Mouse (Mus musculus): ENCODE data around the gene Wdr38. TPM values are rescaled to one million over a fixed set of nuclear protein-coding genes. Genes with fewer than 3 reads are reported as not detected.

Wdr38 gene
- polyA plus RNA-seq, 1 experiment = 0.13 TPM

GRCm38 (mm10) chr2:38964198-38964597, 33.1 kb upstream of the Wdr38 start:
- Histone ChIP-seq H3K27me3 (ENCODE audit: control insufficient read depth, insufficient read depth, low read length) (no peaks in the 10 kb centered on the region), H3K27ac (ENCODE audit: insufficient read depth, low read depth, low read length) (no peak overlapping the region), H3K36me3 (ENCODE audit: control insufficient read depth, insufficient read depth, low read length) (no peaks in the 10 kb centered on the region), H3K4me1 (ENCODE audit: control insufficient read depth, insufficient read depth, insufficient read length, low read length) (no peaks in the 10 kb centered on the region), H3K4me3 (ENCODE audit: low read depth, low read length) (no peak overlapping the region)
- 42% methylated on average over 4 of the region's 4 CpGs for WGBS
- TF ChIP-seq POLR2A (IDR thresholded peaks at IDR 0.05; ENCODE audit: low read depth, low read length) (no peak), CTCF (IDR thresholded peaks at IDR 0.05; ENCODE audit: extremely low read depth, insufficient read length, insufficient replicate concordance, low read depth, low read length) (no peak)

- TF ChIP-seq POLR2A (IDR thresholded peaks at IDR 0.05; ENCODE audit: low read depth, low read length) = no peak
- TF ChIP-seq CTCF (IDR thresholded peaks at IDR 0.05; ENCODE audit: extremely low read depth, insufficient read length, insufficient replicate concordance, low read depth, low read length) = no peak
Measured at GRCm38 (mm10) chr2:38969650-38970049, 27.6 kb upstream of the Wdr38 start.

GRCm38 (mm10) chr2:38970057-38970456, 27.2 kb upstream of the Wdr38 start:
- Histone ChIP-seq H3K27ac (ENCODE audit: insufficient read depth, low read depth, low read length) (no peak overlapping the region), H3K27me3 (ENCODE audit: control insufficient read depth, insufficient read depth, low read length) (no peaks in the 10 kb centered on the region), H3K36me3 (ENCODE audit: control insufficient read depth, insufficient read depth, low read length) (no peaks in the 10 kb centered on the region), H3K4me3 (ENCODE audit: low read depth, low read length) (no peak overlapping the region), H3K4me1 (ENCODE audit: control insufficient read depth, insufficient read depth, insufficient read length, low read length) (peaks cover 3% of the 10 kb centered on the region; the same call in 1 of the 2 replicates)
- WGBS = 27% methylated on average over 5 of the region's 5 CpGs
- TF ChIP-seq CTCF (IDR thresholded peaks at IDR 0.05; ENCODE audit: extremely low read depth, insufficient read length, insufficient replicate concordance, low read depth, low read length) (no peak), POLR2A (IDR thresholded peaks at IDR 0.05; ENCODE audit: low read depth, low read length) (no peak)

More at GRCm38 (mm10) chr2:38969650-38970049, 27.6 kb upstream of the Wdr38 start:
- 61% methylated on average over 2 of the region's 2 CpGs for WGBS
- H3K4me3 ChIP-seq (ENCODE audit: low read depth, low read length) = no peak overlapping the region
- H3K27me3 ChIP-seq (ENCODE audit: control insufficient read depth, insufficient read depth, low read length) = no peaks in the 10 kb centered on the region
- H3K4me1 ChIP-seq (ENCODE audit: control insufficient read depth, insufficient read depth, insufficient read length, low read length) = peaks cover 3% of the 10 kb centered on the region; the same call in 1 of the 2 replicates
- no peaks in the 10 kb centered on the region for H3K36me3 ChIP-seq (ENCODE audit: control insufficient read depth, insufficient read depth, low read length)
- H3K27ac ChIP-seq (ENCODE audit: insufficient read depth, low read depth, low read length) = no peak overlapping the region

GRCm38 (mm10) chr2:38973223-38973622, 24.1 kb upstream of the Wdr38 start:
- Histone ChIP-seq H3K27me3 (ENCODE audit: control insufficient read depth, insufficient read depth, low read length) (no peaks in the 10 kb centered on the region), H3K36me3 (ENCODE audit: control insufficient read depth, insufficient read depth, low read length) (no peaks in the 10 kb centered on the region), H3K4me1 (ENCODE audit: control insufficient read depth, insufficient read depth, insufficient read length, low read length) (peaks cover 7% of the 10 kb centered on the region; the same call in 1 of the 2 replicates), H3K27ac (ENCODE audit: insufficient read depth, low read depth, low read length) (no peak overlapping the region), H3K4me3 (ENCODE audit: low read depth, low read length) (no peak overlapping the region)
- WGBS = 23% methylated on average over 2 of the region's 2 CpGs
- TF ChIP-seq CTCF (IDR thresholded peaks at IDR 0.05; ENCODE audit: extremely low read depth, insufficient read length, insufficient replicate concordance, low read depth, low read length) (no peak), POLR2A (IDR thresholded peaks at IDR 0.05; ENCODE audit: low read depth, low read length) (no peak)

GRCm38 (mm10) chr2:38973701-38974100, 23.6 kb upstream of the Wdr38 start:
- TF ChIP-seq CTCF (IDR thresholded peaks at IDR 0.05; ENCODE audit: extremely low read depth, insufficient read length, insufficient replicate concordance, low read depth, low read length) = no peak
- no peak for TF ChIP-seq POLR2A (IDR thresholded peaks at IDR 0.05; ENCODE audit: low read depth, low read length)
- no peak overlapping the region for H3K27ac ChIP-seq (ENCODE audit: insufficient read depth, low read depth, low read length)
- 45% methylated on average over 7 of the region's 7 CpGs for WGBS
- no peak overlapping the region for H3K4me3 ChIP-seq (ENCODE audit: low read depth, low read length)
- H3K27me3 ChIP-seq (ENCODE audit: control insufficient read depth, insufficient read depth, low read length) = no peaks in the 10 kb centered on the region
- H3K4me1 ChIP-seq (ENCODE audit: control insufficient read depth, insufficient read depth, insufficient read length, low read length) = peaks cover 7% of the 10 kb centered on the region; the same call in 1 of the 2 replicates
- no peaks in the 10 kb centered on the region for H3K36me3 ChIP-seq (ENCODE audit: control insufficient read depth, insufficient read depth, low read length)

GRCm38 (mm10) chr2:38974171-38974570, 23.1 kb upstream of the Wdr38 start:
- H3K4me3 ChIP-seq (ENCODE audit: low read depth, low read length) = no peak overlapping the region
- H3K27me3 ChIP-seq (ENCODE audit: control insufficient read depth, insufficient read depth, low read length) = no peaks in the 10 kb centered on the region
- WGBS = 60% methylated on average over 2 of the region's 2 CpGs
- H3K4me1 ChIP-seq (ENCODE audit: control insufficient read depth, insufficient read depth, insufficient read length, low read length) = peaks cover 7% of the 10 kb centered on the region; the same call in 1 of the 2 replicates
- H3K27ac ChIP-seq (ENCODE audit: insufficient read depth, low read depth, low read length) = no peak overlapping the region
- TF ChIP-seq POLR2A (IDR thresholded peaks at IDR 0.05; ENCODE audit: low read depth, low read length) (no peak), CTCF (IDR thresholded peaks at IDR 0.05; ENCODE audit: extremely low read depth, insufficient read length, insufficient replicate concordance, low read depth, low read length) (no peak)
- no peaks in the 10 kb centered on the region for H3K36me3 ChIP-seq (ENCODE audit: control insufficient read depth, insufficient read depth, low read length)

GRCm38 (mm10) chr2:38975181-38975580, 22.1 kb upstream of the Wdr38 start:
- WGBS = 95% methylated on average over 3 of the region's 3 CpGs
- no peaks in the 10 kb centered on the region for H3K27me3 ChIP-seq (ENCODE audit: control insufficient read depth, insufficient read depth, low read length)

More at GRCm38 (mm10) chr2:38975181-38975580, 22.1 kb upstream of the Wdr38 start:
- TF ChIP-seq POLR2A (IDR thresholded peaks at IDR 0.05; ENCODE audit: low read depth, low read length) (no peak), CTCF (IDR thresholded peaks at IDR 0.05; ENCODE audit: extremely low read depth, insufficient read length, insufficient replicate concordance, low read depth, low read length) (no peak)
- Histone ChIP-seq H3K4me3 (ENCODE audit: low read depth, low read length) (no peak overlapping the region), H3K4me1 (ENCODE audit: control insufficient read depth, insufficient read depth, insufficient read length, low read length) (peaks cover 7% of the 10 kb centered on the region; the same call in 1 of the 2 replicates), H3K36me3 (ENCODE audit: control insufficient read depth, insufficient read depth, low read length) (no peaks in the 10 kb centered on the region), H3K27ac (ENCODE audit: insufficient read depth, low read depth, low read length) (no peak overlapping the region)
